Mouse (Mus musculus): ENCODE data around the gene Pdik1l.

The Pdik1l gene

DNA sequence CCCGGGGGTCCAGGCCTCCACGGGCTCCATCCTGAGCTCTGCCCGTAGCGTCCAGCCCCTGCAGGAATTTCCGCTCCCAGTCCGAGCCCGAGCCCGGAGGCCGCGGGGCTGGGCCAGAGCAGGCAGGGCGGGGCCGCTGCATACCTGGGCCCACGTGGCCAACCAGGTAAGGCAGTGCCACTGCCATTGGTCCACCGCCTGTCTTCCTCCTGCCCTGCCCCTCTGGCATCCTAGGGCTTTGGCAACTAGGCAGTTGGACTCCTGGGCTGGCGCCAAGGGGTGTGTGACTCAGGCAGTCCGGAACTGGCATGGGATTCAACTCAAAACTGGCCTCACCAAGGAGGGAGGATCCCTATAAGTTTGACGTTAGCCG is 49.4 kb downstream of the Pdik1l start, which contains the start of gene Cnksr1:
Cnksr1 (minus strand) TSS at position 121 of the 373 bp plus-strand sequence.
- no peak for DNase-seq (ENCODE audit: low read depth, low spot score)

DNA sequence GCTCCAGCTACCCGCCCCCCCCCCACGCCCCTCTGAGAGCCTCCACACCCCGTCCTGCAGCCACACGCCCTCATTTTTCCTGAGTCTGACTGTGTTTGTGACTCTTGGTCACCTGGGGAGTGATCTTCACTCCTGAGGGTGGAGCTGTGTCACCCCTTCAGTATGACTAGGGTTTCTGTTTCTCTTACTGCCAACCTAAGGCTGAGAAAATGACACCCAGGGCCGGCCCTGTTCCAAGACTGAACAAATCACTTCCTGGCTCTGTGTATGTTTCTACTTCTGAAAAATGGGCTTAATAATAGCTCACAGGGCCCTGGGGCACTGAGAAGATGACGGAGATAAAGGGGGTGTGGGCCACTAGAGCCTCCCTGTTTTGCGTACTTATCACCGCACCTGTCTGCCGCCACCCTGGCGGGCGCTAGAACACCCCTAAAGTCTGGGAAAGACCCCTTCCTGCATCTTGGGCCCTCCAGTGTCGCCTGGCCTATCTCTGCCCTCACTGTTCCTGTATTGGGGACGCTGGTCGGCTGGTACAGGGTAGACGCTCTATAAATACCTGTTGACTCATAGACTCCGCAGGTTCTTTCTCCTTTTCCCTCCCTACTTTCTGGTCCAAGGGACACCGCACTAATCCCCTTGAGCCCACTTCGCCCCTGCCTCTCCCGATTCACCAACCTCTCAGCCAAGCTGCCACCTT is 50.0 kb downstream of the Pdik1l start:
- DNase-seq (ENCODE audit: low read depth, low spot score): no peak

DNA sequence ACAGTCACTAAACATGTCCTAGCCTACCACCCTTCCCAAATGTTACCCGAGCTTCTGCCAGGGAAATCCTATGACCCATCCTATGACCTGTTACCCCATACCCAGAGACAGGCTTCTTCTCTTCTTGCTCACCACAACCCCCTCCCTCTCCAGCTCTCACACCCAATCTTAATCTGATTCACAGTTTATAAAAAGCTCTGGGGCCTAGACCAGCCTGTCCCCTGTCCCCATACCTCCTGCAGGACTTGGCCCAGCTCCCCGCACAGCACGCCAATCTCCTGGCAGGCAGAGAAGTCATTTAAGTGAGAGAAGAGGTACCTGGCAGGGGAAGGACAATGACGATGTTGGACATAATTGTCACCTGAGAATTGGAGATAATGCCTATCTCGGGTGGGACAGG is 52.8 kb downstream of the Pdik1l start:
- DNase-seq (ENCODE audit: low read depth, low spot score): no peak

DNA sequence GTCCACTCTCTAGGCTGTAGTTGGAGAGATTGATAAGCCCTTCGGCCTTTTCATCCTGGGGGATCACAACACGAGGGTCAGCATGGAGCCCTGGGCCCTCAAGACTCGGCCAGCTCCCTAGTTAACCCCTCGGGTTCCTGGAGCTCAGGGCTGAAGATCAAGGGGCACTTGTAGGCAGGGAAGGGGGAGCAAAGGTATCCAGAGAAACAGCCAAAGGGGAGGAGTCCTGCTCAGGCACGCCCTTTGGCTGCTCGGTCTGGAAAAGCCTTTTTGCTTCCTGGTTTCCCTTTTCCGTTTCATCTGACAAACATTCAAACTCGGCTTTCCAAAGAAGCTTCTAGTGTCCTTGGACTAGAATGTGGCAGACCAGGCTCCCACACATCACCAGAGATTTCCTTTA is 57.3 kb downstream of the Pdik1l start:
- DNase-seq (ENCODE audit: low read depth, low spot score): no peak

DNA sequence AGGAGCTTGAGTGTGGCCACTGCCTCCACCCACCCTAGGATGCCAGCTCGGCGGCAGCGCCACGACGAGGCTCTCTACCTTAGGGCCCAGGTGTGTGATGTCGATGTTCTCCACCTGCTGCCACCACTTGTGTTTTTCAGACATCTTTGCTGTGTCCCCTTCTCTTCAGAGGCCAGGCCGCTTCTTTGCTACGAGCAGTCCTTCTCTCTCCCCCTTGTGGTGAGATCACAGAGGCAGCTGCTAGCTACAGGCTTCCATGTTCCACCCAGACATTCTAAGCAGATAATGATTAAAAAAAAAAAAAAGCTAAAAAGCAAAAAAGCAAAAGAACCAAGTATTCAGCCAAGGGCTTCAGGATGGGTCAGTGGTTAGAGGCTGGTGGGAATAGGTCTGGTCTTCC is 60.5 kb downstream of the Pdik1l start, which contains the start of gene Catsper4:
Catsper4 (minus strand) TSS at position 190 of the 400 bp plus-strand sequence.
- no peak for DNase-seq (ENCODE audit: low read depth, low spot score)

Measured in CD4-positive helper T cell, adult 2 months (primary cell).